Comparison of ENCODE assay signal across 8 mouse cellular contexts in the genomic region with DNA sequence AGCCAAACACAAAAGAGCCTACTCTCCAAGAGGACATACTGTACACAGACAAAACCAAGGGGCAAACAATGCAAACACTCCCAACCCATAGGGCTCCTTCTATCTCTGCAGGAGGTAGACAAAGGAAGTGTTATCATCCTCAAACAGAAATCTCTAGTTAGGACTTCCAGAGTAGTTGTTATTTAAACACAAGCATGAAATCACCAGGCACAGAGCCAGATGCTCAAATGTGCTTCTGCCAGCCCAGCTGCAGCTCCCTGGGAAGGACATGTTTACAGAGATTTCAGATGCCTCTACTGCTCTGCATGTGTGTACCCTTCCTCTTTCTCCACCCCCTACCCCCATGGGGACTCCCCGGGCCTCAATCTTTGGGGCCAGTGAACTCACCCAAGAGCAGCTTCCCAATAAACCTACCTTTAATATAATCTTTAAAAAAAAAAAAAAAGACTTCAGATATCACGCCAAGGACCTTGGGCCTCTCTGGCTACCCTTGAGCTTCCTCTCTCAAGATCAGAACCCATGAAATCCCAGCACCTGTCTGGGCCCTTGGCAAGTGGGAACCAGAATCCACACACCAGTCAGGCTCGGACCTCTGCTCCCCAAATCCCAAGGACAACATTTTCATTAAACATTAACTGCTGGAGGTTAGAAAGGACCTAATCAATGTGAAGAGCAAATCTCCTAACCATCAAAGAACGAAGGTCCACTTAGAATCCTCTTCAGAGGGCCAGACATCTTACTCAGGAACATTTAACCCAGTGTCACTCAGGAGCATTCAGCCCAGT. TPM values are rescaled to one million over a fixed set of nuclear protein-coding genes. Genes with fewer than 3 reads are reported as not detected.
DNase-seq lines count a peak whose midpoint lies in the region; ATAC-seq and TF ChIP-seq lines count a peak whose summit lies in the region.

No protein-coding gene starts in this region.

- TF ChIP-seq EP300 in CH12.LX (IDR thresholded peaks at IDR 0.05; ENCODE audit: low read length): no peak

- H3K27me3 ChIP-seq in erythroblast, embryonic 14.5 days (ENCODE audit: control insufficient read depth): no peaks in the 10 kb centered on the region
- peaks cover 8% of the 10 kb centered on the region for H3K27me3 ChIP-seq in CH12.LX (replicated peaks)
- H3K27me3 ChIP-seq in lung, embryonic 16.5 days (ENCODE audit: control insufficient read depth, insufficient read depth, low read depth, low read length): no peaks in the 10 kb centered on the region

- no peaks in the 10 kb centered on the region for H3K9me3 ChIP-seq in erythroblast, embryonic 14.5 days (ENCODE audit: control insufficient read depth, low read length)
- peaks cover 4% of the 10 kb centered on the region for H3K9me3 ChIP-seq in CH12.LX (replicated peaks; ENCODE audit: low read length)
- H3K9me3 ChIP-seq in lung, embryonic 16.5 days (ENCODE audit: control insufficient read depth, low read length): no peaks in the 10 kb centered on the region

- H3K27ac ChIP-seq in CH12.LX (ENCODE audit: insufficient read depth, low read depth): no peak overlapping the region
- peak overlapping the region; percentile 65 for H3K27ac ChIP-seq in gastrocnemius, adult 2 months
- peak overlapping the region; percentile 40 for H3K27ac ChIP-seq in lung, embryonic 16.5 days (ENCODE audit: low read length)

- WGBS in lung, embryonic 16.5 days: 40% methylated on average over 4 of the region's 4 CpGs

- no peaks in the 10 kb centered on the region; the same call in 1 of the 2 replicates for H3K36me3 ChIP-seq in erythroblast, embryonic 14.5 days (ENCODE audit: control insufficient read depth)
- H3K36me3 ChIP-seq in CH12.LX (replicated peaks in 1 of 2; ENCODE audit: control insufficient read depth in 1 of 2, insufficient read depth in 1 of 2, low read length in 1 of 2): peaks cover 18 to 45% of the 10 kb centered on the region in 2 experiments
- H3K36me3 ChIP-seq in lung, embryonic 16.5 days (ENCODE audit: control insufficient read depth, insufficient read depth, low read length): no peaks in the 10 kb centered on the region

- peak overlapping the region; percentile 99 for H3K4me2 ChIP-seq in CH12.LX (ENCODE audit: insufficient read depth, low read depth, poor library complexity, severe bottlenecking)
- H3K4me2 ChIP-seq in lung, embryonic 16.5 days (ENCODE audit: low read depth, low read length): 0 out of 2 replicates have a peak overlapping the region, but pooled peaks have one; percentile 0

- H3K79me2 ChIP-seq in CH12.LX (replicated peaks; ENCODE audit: control insufficient read depth, extremely low read depth, insufficient read depth, poor library complexity, severe bottlenecking): peaks cover 56% of the 10 kb centered on the region

- no peak for TF ChIP-seq CTCF in CH12.LX (conservative IDR thresholded peaks at IDR 0.05 in 1 of 2, IDR thresholded peaks at IDR 0.05 in 1 of 2; ENCODE audit: low read depth in 2 of 2, low read length in 2 of 2)
- no peak for TF ChIP-seq CTCF in gastrocnemius, adult 2 months (IDR thresholded peaks at IDR 0.05)

- intact Hi-C loops in gastrocnemius, adult 2 months (cut with DNase I): no loop called here

- peaks cover 21% of the 10 kb centered on the region for H3K4me1 ChIP-seq in erythroblast, embryonic 14.5 days (ENCODE audit: control insufficient read depth)
- H3K4me1 ChIP-seq in CH12.LX (ENCODE audit: control insufficient read depth in 1 of 2, insufficient read depth in 2 of 2): peaks cover 3 to 42% of the 10 kb centered on the region in 2 experiments; a peak in 3 of 4 replicates
- peaks cover 28% of the 10 kb centered on the region for H3K4me1 ChIP-seq in lung, embryonic 16.5 days (replicated peaks; ENCODE audit: control insufficient read depth, insufficient read depth, low read length)

- no peak for DNase-seq in CH12.LX (ENCODE audit: extremely low read depth)
- peak; percentile 62 for DNase-seq in gastrocnemius, adult 2 months
- DNase-seq in kidney, postnatal 14 days: peak; percentile 74
- no peak for DNase-seq in frontal cortex, postnatal 25 days (ENCODE audit: low spot score in 2 of 2)
- no peak for DNase-seq in embryo, embryonic 10.5 days (ENCODE audit: low spot score)

- ATAC-seq in erythroblast, adult 5-6 weeks (replicated peaks; ENCODE audit: low FRiP score, poor library complexity, severe bottlenecking): no peak
- no peak for ATAC-seq in lung, embryonic 16.5 days (ENCODE audit: low read depth)

- TF ChIP-seq RAD21 in CH12.LX (IDR thresholded peaks at IDR 0.05; ENCODE audit: low read depth, low read length): no peak

- peak overlapping the region; percentile 2 for H3K4me3 ChIP-seq in erythroblast, embryonic 14.5 days (replicated peaks)
- H3K4me3 ChIP-seq in CH12.LX (replicated peaks in 1 of 3; ENCODE audit: low read depth in 2 of 3, low read length in 2 of 3, poor library complexity in 1 of 3): peak overlapping the region in 2 of 3 experiments; percentile 72 to 80
- no peak overlapping the region for H3K4me3 ChIP-seq in gastrocnemius, adult 2 months
- H3K4me3 ChIP-seq in lung, embryonic 16.5 days (ENCODE audit: low read length): no peak overlapping the region

- in situ Hi-C loops in CH12.LX (cut with MboI; ENCODE audit: low pct_ligation_motif_present, low pct_unique_long_range_greater_than_20kb, low sequenced_read_pairs): no loop called here

- TF ChIP-seq POLR2A in CH12.LX (IDR thresholded peaks at IDR 0.05; ENCODE audit: low read depth, low read length): no peak

- dilution Hi-C loops in CH12.LX (cut with MboI; ENCODE audit: extremely low pct_ligation_motif_present, extremely low pct_unique_long_range_greater_than_20kb, low sequenced_read_pairs): no loop called here

- peak overlapping the region; percentile 64; the same call in 1 of the 2 replicates for H3K9ac ChIP-seq in CH12.LX (ENCODE audit: insufficient read depth, low read depth)
- 0 out of 2 replicates have a peak overlapping the region, but pooled peaks have one; percentile 10 for H3K9ac ChIP-seq in lung, embryonic 16.5 days (ENCODE audit: low read length)

TF ChIP-seq in CH12.LX, 34 proteins besides CTCF, POLR2A, EP300 and RAD21 (continues in another document):
- TF ChIP-seq JUND (conservative IDR thresholded peaks at IDR 0.05; ENCODE audit: low read depth, low read length): no peak
- TF ChIP-seq MAX (IDR thresholded peaks at IDR 0.05; ENCODE audit: low read length): no peak
- no peak for TF ChIP-seq MEF2A (IDR thresholded peaks at IDR 0.05; ENCODE audit: borderline replicate concordance, low read depth, low read length)
- no peak for TF ChIP-seq MAZ (IDR thresholded peaks at IDR 0.05; ENCODE audit: low read depth, low read length)
- no peak for TF ChIP-seq TCF12 (IDR thresholded peaks at IDR 0.05; ENCODE audit: low read depth, low read length)
- no peak for TF ChIP-seq E2F4 (IDR thresholded peaks at IDR 0.05; ENCODE audit: insufficient replicate concordance, low read depth, low read length)
- TF ChIP-seq USF1 (IDR thresholded peaks at IDR 0.05; ENCODE audit: low read depth, low read length): no peak
- no peak for TF ChIP-seq KAT2A (IDR thresholded peaks at IDR 0.05; ENCODE audit: insufficient replicate concordance, low read length)
- no peak for TF ChIP-seq CHD2 (IDR thresholded peaks at IDR 0.05; ENCODE audit: low read length)
- TF ChIP-seq MAFK (IDR thresholded peaks at IDR 0.05; ENCODE audit: insufficient replicate concordance, low read length): no peak
- no peak for TF ChIP-seq RCOR1 (conservative IDR thresholded peaks at IDR 0.05; ENCODE audit: low read depth, low read length)
- no peak for TF ChIP-seq MXI1 (IDR thresholded peaks at IDR 0.05; ENCODE audit: low read depth, low read length)
- no peak for TF ChIP-seq IRF4 (IDR thresholded peaks at IDR 0.05; ENCODE audit: low read depth, low read length)
- no peak for TF ChIP-seq USF2 (conservative IDR thresholded peaks at IDR 0.05; ENCODE audit: low read depth, low read length)

RNA-seq across cellular contexts. Expression of a gene that starts 3.0 kb away (rescaled TPM):
- not detected in 2 replicates for polyA plus RNA-seq in erythroblast, embryonic 14.5 days (2012)
- total RNA-seq in erythroblast, adult 5-6 weeks (2015; ENCODE audit: low replicate concordance): 1.5 and 5.4 TPM in 2 replicates
- total RNA-seq in erythroblast, adult 5-6 weeks (2017; ENCODE audit: low replicate concordance): 5.3 and 10.9 TPM in 2 replicates
- total RNA-seq in CH12.LX (2012; rRNA removed) (136 and 189 TPM in 2 replicates), CH12.LX (2014; rRNA removed) (197 and 235 TPM in 2 replicates)
- 178 TPM in 2 replicates for polyA plus RNA-seq in CH12.LX (2012; ENCODE audit: insufficient read length, low read depth)
- 10 to 100 TPM in 1 of 2 experiments, 1 to 10 TPM in 1; 8.3 to 10.0 TPM for total RNA-seq in gastrocnemius, adult 2 months (2021)
- polyA plus RNA-seq in lung, embryonic 16.5 days (2015; fragmentation: Nextera tagmentation; extraction: Ambion mirVana): 46.8 and 47.1 TPM in 2 replicates

RNA-seq across cellular contexts. Expression of a gene that starts 22.0 kb away (rescaled TPM):
- polyA plus RNA-seq in erythroblast, embryonic 14.5 days (2012): 0.26 and 0.32 TPM in 2 replicates
- 2.3 TPM in 1 of 2 replicates, not detected in the other for total RNA-seq in erythroblast, adult 5-6 weeks (2015; ENCODE audit: low replicate concordance)
- 1.4 and 4.7 TPM in 2 replicates for total RNA-seq in erythroblast, adult 5-6 weeks (2017; ENCODE audit: low replicate concordance)
- 63.5 and 63.7 TPM in 2 replicates for total RNA-seq in CH12.LX (2012; rRNA removed)
- 59.2 and 59.6 TPM in 2 replicates for total RNA-seq in CH12.LX (2014; rRNA removed)
- 43.3 and 46.6 TPM in 2 replicates for polyA plus RNA-seq in CH12.LX (2012; ENCODE audit: insufficient read length, low read depth)
- 10 to 100 TPM; 20.8 to 23.0 TPM for total RNA-seq in gastrocnemius, adult 2 months (2021)
- 38.7 and 42.0 TPM in 2 replicates for polyA plus RNA-seq in lung, embryonic 16.5 days (2015; fragmentation: Nextera tagmentation; extraction: Ambion mirVana)

RNA-seq across cellular contexts. Expression of a gene that starts 31.2 kb away (rescaled TPM):
- 0.05 and 0.06 TPM in 2 replicates for polyA plus RNA-seq in erythroblast, embryonic 14.5 days (2012)
- 10.0 and 11.3 TPM in 2 replicates for total RNA-seq in erythroblast, adult 5-6 weeks (2015; ENCODE audit: low replicate concordance)
- total RNA-seq in erythroblast, adult 5-6 weeks (2017; ENCODE audit: low replicate concordance): 3.5 and 5.6 TPM in 2 replicates
- total RNA-seq in CH12.LX (2012; rRNA removed): 22.4 and 24.6 TPM in 2 replicates
- total RNA-seq in CH12.LX (2014; rRNA removed): 8.5 and 11.0 TPM in 2 replicates
- 24.5 and 27.5 TPM in 2 replicates for polyA plus RNA-seq in CH12.LX (2012; ENCODE audit: insufficient read length, low read depth)
- total RNA-seq in gastrocnemius, adult 2 months (2021): 10 to 100 TPM; 19.8 to 20.1 TPM
- polyA plus RNA-seq in lung, embryonic 16.5 days (2015; fragmentation: Nextera tagmentation; extraction: Ambion mirVana): 5.5 and 5.8 TPM in 2 replicates

RNA-seq across cellular contexts. Expression of a gene that starts 31.3 kb away (rescaled TPM):
- 0.31 and 0.42 TPM in 2 replicates for polyA plus RNA-seq in erythroblast, embryonic 14.5 days (2012)
- total RNA-seq in erythroblast, adult 5-6 weeks (2015; ENCODE audit: low replicate concordance): 5.6 and 7.1 TPM in 2 replicates
- 4.5 and 11.9 TPM in 2 replicates for total RNA-seq in erythroblast, adult 5-6 weeks (2017; ENCODE audit: low replicate concordance)
- total RNA-seq in CH12.LX (2012; rRNA removed): 28.8 and 28.9 TPM in 2 replicates
- total RNA-seq in CH12.LX (2014; rRNA removed): 19.6 and 20.6 TPM in 2 replicates
- 38.9 and 43.7 TPM in 2 replicates for polyA plus RNA-seq in CH12.LX (2012; ENCODE audit: insufficient read length, low read depth)
- total RNA-seq in gastrocnemius, adult 2 months (2021): 1 to 10 TPM; 4.5 to 4.7 TPM
- polyA plus RNA-seq in lung, embryonic 16.5 days (2015; fragmentation: Nextera tagmentation; extraction: Ambion mirVana): 13.9 and 17.3 TPM in 2 replicates

Comparison
In these comparisons a context has a peak if more than half of its experiments do, and no peak if none do; other contexts are left out.
1. H3K4me3 ChIP-seq: peak in erythroblast, embryonic 14.5 days (single experiment) and CH12.LX (2 of 3); none in gastrocnemius, adult 2 months (single experiment) and lung, embryonic 16.5 days (single experiment).
2. DNase-seq: peak in gastrocnemius, adult 2 months (single experiment) and kidney, postnatal 14 days (single experiment); none in CH12.LX (single experiment), frontal cortex, postnatal 25 days (0 of 2) and embryo, embryonic 10.5 days (single experiment).
3. RNA of a gene that starts 3.0 kb away (total RNA-seq): 136 to 235 TPM in CH12.LX; 1.5 to 10.9 TPM in erythroblast, adult 5-6 weeks and 8.3 to 10.0 TPM in gastrocnemius, adult 2 months; every median in the first group is over 10 times any median in the second.